Mouse (Mus musculus) embryonic facial prominence, embryonic 10.5 days (tissue): Measurements from ENCODE around the gene Cfap61. TPM values are rescaled to one million over a fixed set of nuclear protein-coding genes. Genes with fewer than 3 reads are reported as not detected.

ENCODE experiments used
- DNase-seq: peaks from one replicate; pipeline ENCODE4 v3.0.0-alpha.2; 2017; ENCODE audit warnings: low spot score
- H3K27ac ChIP-seq: fragments of 300-500 bp; sonication (generic); replicated peaks from 2 replicates; pipeline ENCODE4 v1.5.1; 2016; ENCODE audit warnings: mild to moderate bottlenecking
- H3K27me3 ChIP-seq: fragments of 300-500 bp; sonication (generic); replicated peaks from 2 replicates; pipeline ENCODE4 v1.6.1; 2016; ENCODE audit warnings: low read depth, mild to moderate bottlenecking; ENCODE audit not compliant: poor library complexity, severe bottlenecking
- H3K36me3 ChIP-seq: fragments of 300-500 bp; sonication (generic); replicated peaks from 2 replicates; pipeline ENCODE4 v1.6.1; 2016; ENCODE audit warnings: mild to moderate bottlenecking, moderate library complexity
- H3K4me1 ChIP-seq: fragments of 300-500 bp; sonication (generic); 2 replicates; pipeline ENCODE4 v1.6.1; 2016
- H3K4me3 ChIP-seq: fragments of 300-500 bp; sonication (generic); 2 replicates; pipeline ENCODE4 v1.5.1; 2016; ENCODE audit warnings: mild to moderate bottlenecking, moderate library complexity
- H3K9me3 ChIP-seq: fragments of 300-500 bp; sonication (generic); 2 replicates; pipeline ENCODE4 v1.6.1; 2016; ENCODE audit warnings: mild to moderate bottlenecking
- WGBS: fragments of 180-500 bp; shearing (Covaris S2); methylation state at CpG from one replicate; pipeline ENCODE4 v1.1.7; 2016; 5-methylcytosine and 5-hydroxymethylcytosine counted together
- polyA plus RNA-seq: library from polyadenylated mRNA; unstranded; fragments of >200 nt; fragmentation: Nextera tagmentation; extraction: Ambion mirVana; gene quantifications from 2 replicates; pipeline ENCODE4 v1.2.1, GENCODE M21; 2016

Cfap61 gene
- polyA plus RNA-seq, 1 experiment from 2014 or later = 0.93 TPM

- H3K9me3 ChIP-seq = no peaks in the 10 kb centered on the region
- H3K4me3 ChIP-seq = peak overlapping the region; percentile 65
- peaks cover 37% of the 10 kb centered on the region for H3K4me1 ChIP-seq
- H3K27ac ChIP-seq = no peak overlapping the region
- DNase-seq = no peak
- no peaks in the 10 kb centered on the region for H3K36me3 ChIP-seq
- H3K27me3 ChIP-seq = peaks cover 99% of the 10 kb centered on the region
- WGBS = 10% methylated on average over 7 of the region's 7 CpGs
Measured at GRCm38 (mm10) chr2:146224141-146224540, 289.6 kb downstream of the Cfap61 start.

GRCm38 (mm10) chr2:146225818-146226217, 291.2 kb downstream of the Cfap61 start:
- no peak for DNase-seq
- Histone ChIP-seq H3K27ac (no peak overlapping the region), H3K27me3 (peaks cover 84% of the 10 kb centered on the region), H3K4me3 (no peak overlapping the region), H3K4me1 (peaks cover 30% of the 10 kb centered on the region), H3K36me3 (no peaks in the 10 kb centered on the region), H3K9me3 (no peaks in the 10 kb centered on the region)
- 12% methylated on average over 6 of the region's 6 CpGs for WGBS

- no peak overlapping the region for H3K27ac ChIP-seq
- peaks cover 24% of the 10 kb centered on the region for H3K4me1 ChIP-seq
- WGBS = 4% methylated on average over 9 of the region's 9 CpGs
- no peak overlapping the region for H3K4me3 ChIP-seq
- peaks cover 77% of the 10 kb centered on the region for H3K27me3 ChIP-seq
- peak; percentile 74 for DNase-seq
- no peaks in the 10 kb centered on the region for H3K9me3 ChIP-seq
- H3K36me3 ChIP-seq = no peaks in the 10 kb centered on the region
Measured at GRCm38 (mm10) chr2:146226484-146226883, 291.9 kb downstream of the Cfap61 start.

- WGBS = 67% methylated on average over 3 of the region's 3 CpGs
- H3K27ac ChIP-seq = no peak overlapping the region
- no peaks in the 10 kb centered on the region for H3K9me3 ChIP-seq
- H3K4me1 ChIP-seq = peaks cover 13% of the 10 kb centered on the region
- H3K27me3 ChIP-seq = peaks cover 66% of the 10 kb centered on the region
- DNase-seq = no peak
- H3K4me3 ChIP-seq = no peak overlapping the region
- H3K36me3 ChIP-seq = no peaks in the 10 kb centered on the region
Measured at GRCm38 (mm10) chr2:146227646-146228045, 293.1 kb downstream of the Cfap61 start.

GRCm38 (mm10) chr2:146228435-146228834, 293.9 kb downstream of the Cfap61 start:
- Histone ChIP-seq H3K27ac (no peak overlapping the region), H3K9me3 (no peaks in the 10 kb centered on the region; the same call in 1 of the 2 replicates), H3K4me3 (no peak overlapping the region), H3K27me3 (peaks cover 58% of the 10 kb centered on the region), H3K4me1 (peaks cover 5% of the 10 kb centered on the region), H3K36me3 (no peaks in the 10 kb centered on the region)
- no peak for DNase-seq
- WGBS = 74% methylated on average over 2 of the region's 2 CpGs

- no peak for DNase-seq
- H3K27ac ChIP-seq = no peak overlapping the region
- WGBS = 92% methylated on average over 2 of the region's 2 CpGs
- peaks cover 28% of the 10 kb centered on the region for H3K27me3 ChIP-seq
- no peaks in the 10 kb centered on the region for H3K4me1 ChIP-seq
- no peaks in the 10 kb centered on the region for H3K36me3 ChIP-seq
- no peaks in the 10 kb centered on the region; the same call in 1 of the 2 replicates for H3K9me3 ChIP-seq
- H3K4me3 ChIP-seq = no peak overlapping the region
Measured at GRCm38 (mm10) chr2:146231485-146231884, 296.9 kb downstream of the Cfap61 start.

GRCm38 (mm10) chr2:146239196-146239747, 304.7 kb downstream of the Cfap61 start:
- no peaks in the 10 kb centered on the region for H3K4me1 ChIP-seq
- 91% methylated on average over 4 of the region's 4 CpGs for WGBS
- H3K27ac ChIP-seq = no peak overlapping the region

GRCm38 (mm10) chr2:146244049-146244448, 309.5 kb downstream of the Cfap61 start:
- WGBS = 89% methylated on average over 2 of the region's 2 CpGs
- H3K27ac ChIP-seq = no peak overlapping the region
- H3K4me3 ChIP-seq = no peak overlapping the region
- H3K27me3 ChIP-seq = no peaks in the 10 kb centered on the region
- H3K36me3 ChIP-seq = 0 out of 2 replicates have a peak, but pooled peaks cover 2% of the 10 kb centered on the region
- H3K9me3 ChIP-seq = no peaks in the 10 kb centered on the region
- no peak for DNase-seq
- peaks cover 39% of the 10 kb centered on the region for H3K4me1 ChIP-seq

More at GRCm38 (mm10) chr2:146239196-146239747, 304.7 kb downstream of the Cfap61 start:
- H3K9me3 ChIP-seq = no peaks in the 10 kb centered on the region
- no peaks in the 10 kb centered on the region for H3K27me3 ChIP-seq
- H3K4me3 ChIP-seq = no peak overlapping the region
- DNase-seq = no peak
- H3K36me3 ChIP-seq = no peaks in the 10 kb centered on the region

GRCm38 (mm10) chr2:146245401-146245800, 310.8 kb downstream of the Cfap61 start:
- H3K27ac ChIP-seq = no peak overlapping the region
- no peaks in the 10 kb centered on the region for H3K9me3 ChIP-seq
- no peak overlapping the region for H3K4me3 ChIP-seq
- H3K27me3 ChIP-seq = no peaks in the 10 kb centered on the region
- no peak for DNase-seq
- 45% methylated on average over 7 of the region's 7 CpGs for WGBS
- H3K36me3 ChIP-seq = 0 out of 2 replicates have a peak, but pooled peaks cover 2% of the 10 kb centered on the region
- H3K4me1 ChIP-seq = peaks cover 40% of the 10 kb centered on the region

GRCm38 (mm10) chr2:146246409-146247075, 312.0 kb downstream of the Cfap61 start:
- no peak overlapping the region for H3K27ac ChIP-seq
- WGBS = 72% methylated on average over 4 of the region's 4 CpGs
- peaks cover 42% of the 10 kb centered on the region for H3K4me1 ChIP-seq
- no peak overlapping the region for H3K4me3 ChIP-seq
- H3K9me3 ChIP-seq = no peaks in the 10 kb centered on the region
- H3K36me3 ChIP-seq = 0 out of 2 replicates have a peak, but pooled peaks cover 2% of the 10 kb centered on the region
- no peak for DNase-seq
- no peaks in the 10 kb centered on the region for H3K27me3 ChIP-seq

- 0 out of 2 replicates have a peak, but pooled peaks cover 2% of the 10 kb centered on the region for H3K36me3 ChIP-seq
- H3K4me3 ChIP-seq = no peak overlapping the region
- peak; percentile 16 for DNase-seq
- H3K27ac ChIP-seq = peak overlapping the region; percentile 63; the same call in 1 of the 2 replicates
- H3K4me1 ChIP-seq = peaks cover 42% of the 10 kb centered on the region
- WGBS = 43% methylated on average over 6 of the region's 6 CpGs
- H3K9me3 ChIP-seq = no peaks in the 10 kb centered on the region
- no peaks in the 10 kb centered on the region for H3K27me3 ChIP-seq
Measured at GRCm38 (mm10) chr2:146247576-146247975, 313.0 kb downstream of the Cfap61 start.

GRCm38 (mm10) chr2:146249033-146249432, 314.4 kb downstream of the Cfap61 start:
- H3K36me3 ChIP-seq = 0 out of 2 replicates have a peak, but pooled peaks cover 2% of the 10 kb centered on the region
- peaks cover 42% of the 10 kb centered on the region for H3K4me1 ChIP-seq
- no peaks in the 10 kb centered on the region for H3K27me3 ChIP-seq
- 0 out of 2 replicates have a peak overlapping the region, but pooled peaks have one; percentile 14 for H3K27ac ChIP-seq
- WGBS = 77% methylated on average over 7 of the region's 7 CpGs
- no peaks in the 10 kb centered on the region for H3K9me3 ChIP-seq
- no peak overlapping the region for H3K4me3 ChIP-seq
- no peak for DNase-seq
